Mouse (Mus musculus) retina, postnatal 1 day (tissue): Measurements from ENCODE around the gene Kif18b.

Experiments
- DNase-seq: peaks from one replicate; pipeline ENCODE4 v3.0.0-alpha.2; 2012

The Kif18b gene

DNA sequence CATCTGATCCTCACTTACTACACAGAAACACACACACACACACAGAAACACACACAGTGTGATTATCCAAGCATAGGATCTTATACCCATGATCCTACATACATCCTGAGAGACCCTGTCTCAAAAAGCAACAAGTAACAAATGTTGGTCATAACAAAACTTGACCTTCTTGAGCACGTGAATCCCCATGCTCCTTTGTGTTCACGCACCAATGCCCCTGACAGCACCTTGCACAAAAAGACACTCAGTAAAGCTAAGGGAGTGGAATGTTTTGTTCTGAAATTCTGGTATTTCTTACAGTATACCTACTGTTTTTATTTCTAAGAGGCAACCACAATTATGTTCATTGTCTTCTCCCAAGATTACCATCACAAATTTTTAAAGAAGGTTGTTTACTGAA lies 45.4 kb downstream of the Kif18b start:
- DNase-seq = no peak

DNA sequence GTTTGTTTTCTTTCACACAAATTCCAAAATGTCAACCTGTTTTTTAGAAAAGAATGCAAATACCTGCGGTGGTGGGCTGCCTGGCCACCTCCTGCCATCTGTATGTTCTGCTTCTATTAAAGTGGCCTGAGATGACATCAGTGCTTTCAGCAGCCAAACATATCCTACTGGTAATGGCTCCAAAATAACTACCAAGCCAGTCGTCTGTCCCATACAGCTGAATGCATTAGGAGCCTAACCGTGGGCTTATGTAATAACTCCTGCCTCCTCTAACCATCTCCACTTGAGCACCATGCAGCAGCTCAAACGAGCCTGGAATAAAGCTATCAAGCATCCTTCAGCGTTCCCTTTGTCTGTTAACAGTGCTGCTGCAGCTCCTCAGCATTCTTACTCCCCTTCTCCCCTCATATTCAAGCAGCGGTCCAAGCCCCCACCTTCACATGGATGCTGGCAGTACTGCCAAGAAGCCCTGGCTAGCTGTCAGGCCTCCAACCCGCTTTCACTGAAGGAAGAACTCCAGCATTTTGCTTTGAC lies 50.1 kb downstream of the Kif18b start:
- no peak for DNase-seq

DNA sequence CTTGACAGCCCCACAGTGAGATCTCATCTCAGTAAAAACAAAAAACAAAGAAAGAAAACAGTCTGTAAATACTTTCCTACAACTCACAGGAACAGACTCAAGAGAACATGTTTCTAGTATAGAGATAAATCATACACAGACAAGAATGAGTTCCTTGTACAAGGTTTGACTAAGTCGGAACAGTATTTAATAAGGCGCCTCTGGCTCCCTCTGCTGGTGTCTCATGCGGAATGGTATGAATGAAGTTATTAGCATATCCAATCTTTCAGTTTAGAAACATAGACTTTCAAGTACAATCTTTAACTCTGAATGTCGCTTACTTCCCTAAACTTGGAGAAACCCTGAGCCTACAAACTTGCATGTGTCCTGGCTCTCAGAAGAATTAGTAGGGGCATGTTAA lies 60.7 kb downstream of the Kif18b start:
- DNase-seq = peak; percentile 79

DNA sequence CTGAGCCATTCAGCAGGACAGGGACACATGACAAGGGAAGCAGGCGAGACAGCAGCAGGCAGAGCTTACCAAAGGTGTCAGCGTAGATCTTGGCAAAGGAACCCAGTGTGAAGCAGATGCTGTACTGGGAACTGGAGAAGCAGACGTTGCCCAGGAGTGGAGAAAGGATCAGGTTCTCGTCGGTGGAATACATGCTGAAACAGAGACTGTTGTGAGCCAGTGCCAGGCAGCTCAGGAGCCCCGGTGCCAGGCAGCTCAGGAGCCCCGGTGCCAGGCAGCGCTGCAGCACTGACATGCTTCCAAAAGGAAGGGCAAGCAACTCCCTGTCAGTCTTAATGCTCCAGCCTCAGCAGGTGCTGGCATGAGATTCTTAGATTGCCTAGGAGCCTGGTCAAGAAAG lies 65.0 kb downstream of the Kif18b start:
- no peak for DNase-seq

DNA sequence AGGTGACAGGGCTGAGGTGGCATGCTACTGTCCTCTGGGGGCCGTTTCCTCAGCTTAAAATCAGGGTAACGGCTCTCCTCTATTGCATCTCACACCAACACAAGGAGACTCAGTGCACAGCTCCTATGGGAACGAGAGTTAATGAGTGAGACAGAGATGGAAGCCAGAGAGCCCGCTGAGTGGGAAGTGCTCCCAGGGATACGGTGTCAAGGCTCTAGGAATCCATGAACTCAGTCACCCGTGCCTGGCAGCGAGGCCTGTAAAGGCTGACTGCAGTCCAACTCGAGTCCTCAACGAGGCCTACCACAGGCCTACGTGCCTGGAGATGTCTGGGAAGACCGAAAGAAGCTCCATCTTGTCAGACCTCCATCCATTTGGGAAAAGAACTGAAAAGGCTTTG lies 66.0 kb downstream of the Kif18b start:
- DNase-seq = no peak

DNA sequence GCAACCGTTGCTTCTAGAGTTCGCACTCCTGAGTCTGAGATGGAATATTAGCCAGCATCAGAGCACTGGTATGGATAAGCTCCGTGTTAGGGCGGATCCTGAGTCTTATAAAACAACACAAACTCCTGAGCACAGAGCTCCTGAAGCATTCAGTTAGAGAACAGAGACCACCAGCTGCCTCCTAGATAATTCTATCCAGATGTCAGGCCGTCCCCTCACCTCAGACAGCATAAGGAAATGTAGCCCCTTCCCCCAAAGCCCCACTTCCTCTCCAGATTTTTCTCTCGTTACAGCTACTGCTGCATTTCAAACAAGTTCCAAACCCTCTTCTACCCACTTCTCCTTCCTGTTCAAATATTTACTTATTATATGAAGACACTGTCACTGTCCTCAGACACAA lies 69.0 kb downstream of the Kif18b start:
- no peak for DNase-seq
